Mouse (Mus musculus): ENCODE measurements around the gene Mrnip. TPM values are rescaled to one million over a fixed set of nuclear protein-coding genes. Genes with fewer than 3 reads are reported as not detected.

Mrnip gene
- polyA plus RNA-seq, 1 experiment: 21.1 TPM

- Histone ChIP-seq H3K27ac (ENCODE audit: insufficient read depth, low read depth, low read length) (no peak overlapping the region), H3K27me3 (replicated peaks; ENCODE audit: control insufficient read depth, insufficient read depth, low read length) (no peaks in the 10 kb centered on the region), H3K4me3 (ENCODE audit: insufficient read depth, low read depth, low read length) (no peak overlapping the region), H3K4me1 (ENCODE audit: control insufficient read depth, insufficient read depth, low read length) (peaks cover 11% of the 10 kb centered on the region), H3K36me3 (ENCODE audit: control insufficient read depth, insufficient read depth, low read length) (peaks cover 38% of the 10 kb centered on the region)
- TF ChIP-seq POLR2A (IDR thresholded peaks at IDR 0.05; ENCODE audit: low read depth, low read length) (no peak), CTCF (conservative IDR thresholded peaks at IDR 0.05; ENCODE audit: insufficient read depth, insufficient read length, low read depth, low read length) (no peak)
- WGBS: 73% methylated on average over 3 of the region's 3 CpGs
- peak; percentile 48 for DNase-seq
These were observed 27.3 kb downstream of the Mrnip start for GRCm38 (mm10) chr11:50201590-50201989.

- 77% methylated on average over 9 of the region's 9 CpGs for WGBS
- no peak overlapping the region for H3K27ac ChIP-seq (ENCODE audit: insufficient read depth, low read depth, low read length)
- no peaks in the 10 kb centered on the region for H3K27me3 ChIP-seq (replicated peaks; ENCODE audit: control insufficient read depth, insufficient read depth, low read length)
- no peak for TF ChIP-seq CTCF (conservative IDR thresholded peaks at IDR 0.05; ENCODE audit: insufficient read depth, insufficient read length, low read depth, low read length)
- no peak for TF ChIP-seq POLR2A (IDR thresholded peaks at IDR 0.05; ENCODE audit: low read depth, low read length)
- peaks cover 24% of the 10 kb centered on the region for H3K4me1 ChIP-seq (ENCODE audit: control insufficient read depth, insufficient read depth, low read length)
- no peak for DNase-seq
- H3K36me3 ChIP-seq (ENCODE audit: control insufficient read depth, insufficient read depth, low read length): peaks cover 45% of the 10 kb centered on the region
- no peak overlapping the region for H3K4me3 ChIP-seq (ENCODE audit: insufficient read depth, low read depth, low read length)
These were observed 29.1 kb downstream of the Mrnip start for GRCm38 (mm10) chr11:50203302-50203827.

- no peak overlapping the region for H3K27ac ChIP-seq (ENCODE audit: insufficient read depth, low read depth, low read length)
- peak; percentile 72 for DNase-seq
- peaks cover 27% of the 10 kb centered on the region for H3K4me1 ChIP-seq (ENCODE audit: control insufficient read depth, insufficient read depth, low read length)
- TF ChIP-seq POLR2A (IDR thresholded peaks at IDR 0.05; ENCODE audit: low read depth, low read length): no peak
- peaks cover 38% of the 10 kb centered on the region for H3K36me3 ChIP-seq (ENCODE audit: control insufficient read depth, insufficient read depth, low read length)
- no peaks in the 10 kb centered on the region for H3K27me3 ChIP-seq (replicated peaks; ENCODE audit: control insufficient read depth, insufficient read depth, low read length)
- 53% methylated on average over 3 of the region's 3 CpGs for WGBS
- no peak overlapping the region for H3K4me3 ChIP-seq (ENCODE audit: insufficient read depth, low read depth, low read length)
These were observed 31.2 kb downstream of the Mrnip start for GRCm38 (mm10) chr11:50205434-50205833.

- no peak for DNase-seq
- WGBS: 55% methylated on average over 2 of the region's 2 CpGs
- Histone ChIP-seq H3K4me3 (ENCODE audit: insufficient read depth, low read depth, low read length) (no peak overlapping the region), H3K27ac (ENCODE audit: insufficient read depth, low read depth, low read length) (no peak overlapping the region), H3K36me3 (ENCODE audit: control insufficient read depth, insufficient read depth, low read length) (peaks cover 32% of the 10 kb centered on the region), H3K4me1 (ENCODE audit: control insufficient read depth, insufficient read depth, low read length) (peaks cover 28% of the 10 kb centered on the region), H3K27me3 (replicated peaks; ENCODE audit: control insufficient read depth, insufficient read depth, low read length) (no peaks in the 10 kb centered on the region)
- TF ChIP-seq CTCF (conservative IDR thresholded peaks at IDR 0.05; ENCODE audit: insufficient read depth, insufficient read length, low read depth, low read length): no peak
- TF ChIP-seq POLR2A (IDR thresholded peaks at IDR 0.05; ENCODE audit: low read depth, low read length): no peak
These were observed 31.8 kb downstream of the Mrnip start for GRCm38 (mm10) chr11:50206037-50206436.

- Histone ChIP-seq H3K36me3 (ENCODE audit: control insufficient read depth, insufficient read depth, low read length) (peaks cover 24% of the 10 kb centered on the region), H3K27ac (ENCODE audit: insufficient read depth, low read depth, low read length) (no peak overlapping the region), H3K4me1 (ENCODE audit: control insufficient read depth, insufficient read depth, low read length) (peaks cover 39% of the 10 kb centered on the region), H3K4me3 (ENCODE audit: insufficient read depth, low read depth, low read length) (no peak overlapping the region), H3K27me3 (replicated peaks; ENCODE audit: control insufficient read depth, insufficient read depth, low read length) (no peaks in the 10 kb centered on the region)
- DNase-seq: no peak
- TF ChIP-seq CTCF (conservative IDR thresholded peaks at IDR 0.05; ENCODE audit: insufficient read depth, insufficient read length, low read depth, low read length) (no peak), POLR2A (IDR thresholded peaks at IDR 0.05; ENCODE audit: low read depth, low read length) (no peak)
- WGBS: 93% methylated on average over 14 of the region's 14 CpGs
These were observed 33.1 kb downstream of the Mrnip start for GRCm38 (mm10) chr11:50207344-50207743.

GRCm38 (mm10) chr11:50208039-50208438, 33.8 kb downstream of the Mrnip start:
- H3K36me3 ChIP-seq (ENCODE audit: control insufficient read depth, insufficient read depth, low read length): peaks cover 19% of the 10 kb centered on the region
- no peak overlapping the region for H3K27ac ChIP-seq (ENCODE audit: insufficient read depth, low read depth, low read length)
- H3K4me3 ChIP-seq (ENCODE audit: insufficient read depth, low read depth, low read length): no peak overlapping the region
- no peaks in the 10 kb centered on the region for H3K27me3 ChIP-seq (replicated peaks; ENCODE audit: control insufficient read depth, insufficient read depth, low read length)
- TF ChIP-seq POLR2A (IDR thresholded peaks at IDR 0.05; ENCODE audit: low read depth, low read length) (no peak), CTCF (conservative IDR thresholded peaks at IDR 0.05; ENCODE audit: insufficient read depth, insufficient read length, low read depth, low read length) (no peak)
- H3K4me1 ChIP-seq (ENCODE audit: control insufficient read depth, insufficient read depth, low read length): peaks cover 45% of the 10 kb centered on the region
- DNase-seq: no peak
- 74% methylated on average over 5 of the region's 5 CpGs for WGBS

- WGBS: under 1% methylated on average over 24 of the region's 24 CpGs
- H3K4me1 ChIP-seq (ENCODE audit: control insufficient read depth, insufficient read depth, low read length): peaks cover 51% of the 10 kb centered on the region
- H3K36me3 ChIP-seq (ENCODE audit: control insufficient read depth, insufficient read depth, low read length): peaks cover 17% of the 10 kb centered on the region
- no peak for TF ChIP-seq CTCF (conservative IDR thresholded peaks at IDR 0.05; ENCODE audit: insufficient read depth, insufficient read length, low read depth, low read length)
- no peak for TF ChIP-seq POLR2A (IDR thresholded peaks at IDR 0.05; ENCODE audit: low read depth, low read length)
- H3K27me3 ChIP-seq (replicated peaks; ENCODE audit: control insufficient read depth, insufficient read depth, low read length): no peaks in the 10 kb centered on the region
- DNase-seq: peak; percentile 96
- H3K27ac ChIP-seq (ENCODE audit: insufficient read depth, low read depth, low read length): peak overlapping the region; percentile 97
- peak overlapping the region; percentile 87 for H3K4me3 ChIP-seq (ENCODE audit: insufficient read depth, low read depth, low read length)
These were observed 35.9 kb downstream of the Mrnip start for GRCm38 (mm10) chr11:50210101-50210504.
